Mouse (Mus musculus) intestine, postnatal 0 days (tissue): ENCODE measurements around the gene Pgbd5. TPM values are rescaled to one million over a fixed set of nuclear protein-coding genes. Genes with fewer than 3 reads are reported as not detected.

ENCODE experiments used
- ATAC-seq: fragments of 200-750 bp; cut with Nextera tagmentation; 2 replicates; pipeline ENCODE4 v1.8.0; 2017; ENCODE audit warnings: mild to moderate bottlenecking, moderate TSS enrichment, moderate library complexity
- H3K27ac ChIP-seq: fragments of 300-500 bp; sonication (generic); 2 replicates; pipeline ENCODE4 v1.5.1; 2014; ENCODE audit warnings: mild to moderate bottlenecking, low read depth, low read length, moderate library complexity
- H3K27me3 ChIP-seq: fragments of 300-500 bp; sonication (generic); replicated peaks from 2 replicates; pipeline ENCODE4 v1.6.1; 2014; ENCODE audit warnings: low read length, mixed read lengths; ENCODE audit not compliant: control insufficient read depth, insufficient read depth
- H3K36me3 ChIP-seq: fragments of 300-500 bp; sonication (generic); 2 replicates; pipeline ENCODE4 v1.6.1; 2014; ENCODE audit warnings: mild to moderate bottlenecking, moderate library complexity; ENCODE audit not compliant: control insufficient read depth, insufficient read depth
- H3K4me1 ChIP-seq: fragments of 300-500 bp; sonication (generic); replicated peaks from 2 replicates; pipeline ENCODE4 v1.6.1; 2014; ENCODE audit warnings: antibody characterized with exemption, low read length, mixed read lengths; ENCODE audit not compliant: control insufficient read depth, insufficient read depth
- H3K4me2 ChIP-seq: fragments of 300-500 bp; sonication (generic); replicated peaks from 2 replicates; pipeline ENCODE4 v1.6.1; 2014; ENCODE audit warnings: low read depth, mild to moderate bottlenecking, moderate library complexity
- H3K4me3 ChIP-seq: fragments of 300-500 bp; sonication (generic); 2 replicates; pipeline ENCODE4 v1.5.1; 2014; ENCODE audit warnings: low read depth, low read length
- H3K9ac ChIP-seq: fragments of 300-500 bp; sonication (generic); 2 replicates; pipeline ENCODE4 v1.6.1; 2014; ENCODE audit warnings: mild to moderate bottlenecking, low read depth, low read length
- H3K9me3 ChIP-seq: fragments of 300-500 bp; sonication (generic); 2 replicates; pipeline ENCODE4 v1.6.1; 2016; ENCODE audit warnings: mixed run types; ENCODE audit not compliant: control insufficient read depth
- CTCF ChIP-seq: sonication (generic); IDR thresholded peaks from 2 replicates; pipeline ENCODE4 v1.5.1; 2016; ENCODE audit warnings: low read depth, mild to moderate bottlenecking, control low read depth, antibody characterized with exemption, moderate library complexity
- WGBS: fragments of 180-500 bp; shearing (Covaris S2); extraction: QIAGEN DNeasy Blood & Tissue Kit; methylation state at CpG from one replicate; pipeline ENCODE4 v1.1.7; 2014; 5-methylcytosine and 5-hydroxymethylcytosine counted together
- polyA plus RNA-seq: library from polyadenylated mRNA; unstranded; fragments of >200 nt; fragmentation: Nextera tagmentation; extraction: Ambion mirVana; gene quantifications from 2 replicates; pipeline ENCODE4 v1.2.1, GENCODE M21; 2015

The Pgbd5 gene
- polyA plus RNA-seq, 1 experiment from 2014 or later: 1.9 TPM

- no peaks in the 10 kb centered on the region for H3K4me1 ChIP-seq
- 95% methylated on average over 5 of the region's 5 CpGs for WGBS
- no peak for ATAC-seq
- H3K27ac ChIP-seq: no peak overlapping the region
- no peaks in the 10 kb centered on the region for H3K9me3 ChIP-seq
- no peak for TF ChIP-seq CTCF
- H3K9ac ChIP-seq: no peak overlapping the region
- H3K4me2 ChIP-seq: no peak overlapping the region
- no peak overlapping the region for H3K4me3 ChIP-seq
- H3K36me3 ChIP-seq: no peaks in the 10 kb centered on the region
- no peaks in the 10 kb centered on the region for H3K27me3 ChIP-seq
Measured at GRCm38 (mm10) chr8:124418927-124419326, 20.5 kb downstream of the Pgbd5 start.

GRCm38 (mm10) chr8:124418185-124418584, 21.3 kb downstream of the Pgbd5 start:
- Histone ChIP-seq H3K4me1 (no peaks in the 10 kb centered on the region), H3K9ac (no peak overlapping the region), H3K36me3 (no peaks in the 10 kb centered on the region), H3K27ac (no peak overlapping the region), H3K9me3 (no peaks in the 10 kb centered on the region), H3K4me3 (no peak overlapping the region), H3K4me2 (no peak overlapping the region), H3K27me3 (no peaks in the 10 kb centered on the region)
- TF ChIP-seq CTCF: no peak
- ATAC-seq: no peak
- 80% methylated on average over 6 of the region's 6 CpGs for WGBS

GRCm38 (mm10) chr8:124416646-124417045, 22.8 kb downstream of the Pgbd5 start:
- Histone ChIP-seq H3K4me3 (no peak overlapping the region), H3K36me3 (no peaks in the 10 kb centered on the region), H3K4me1 (no peaks in the 10 kb centered on the region), H3K27me3 (no peaks in the 10 kb centered on the region), H3K9ac (no peak overlapping the region), H3K4me2 (no peak overlapping the region), H3K9me3 (no peaks in the 10 kb centered on the region), H3K27ac (no peak overlapping the region)
- no peak for TF ChIP-seq CTCF
- WGBS: 44% methylated on average over 7 of the region's 7 CpGs
- ATAC-seq: no peak

- Histone ChIP-seq H3K36me3 (no peaks in the 10 kb centered on the region), H3K9me3 (no peaks in the 10 kb centered on the region), H3K4me1 (no peaks in the 10 kb centered on the region), H3K9ac (no peak overlapping the region), H3K27ac (no peak overlapping the region), H3K4me2 (no peak overlapping the region), H3K27me3 (no peaks in the 10 kb centered on the region), H3K4me3 (no peak overlapping the region)
- ATAC-seq: no peak
- WGBS: 74% methylated on average over 3 of the region's 3 CpGs
- no peak for TF ChIP-seq CTCF
Measured at GRCm38 (mm10) chr8:124415789-124416188, 23.7 kb downstream of the Pgbd5 start.

- Histone ChIP-seq H3K9ac (no peak overlapping the region), H3K4me1 (no peaks in the 10 kb centered on the region), H3K4me3 (no peak overlapping the region), H3K36me3 (no peaks in the 10 kb centered on the region), H3K9me3 (no peaks in the 10 kb centered on the region), H3K4me2 (no peak overlapping the region), H3K27me3 (no peaks in the 10 kb centered on the region), H3K27ac (no peak overlapping the region)
- TF ChIP-seq CTCF: no peak
- no peak for ATAC-seq
- WGBS: 84% methylated on average over 8 of the region's 8 CpGs
Measured at GRCm38 (mm10) chr8:124415002-124415401, 24.5 kb downstream of the Pgbd5 start.

- H3K4me2 ChIP-seq: no peak overlapping the region
- WGBS: 76% methylated on average over 11 of the region's 11 CpGs
- H3K9ac ChIP-seq: no peak overlapping the region
- ATAC-seq: no peak
- no peak overlapping the region for H3K27ac ChIP-seq
- no peaks in the 10 kb centered on the region for H3K4me1 ChIP-seq
- no peak for TF ChIP-seq CTCF
- H3K36me3 ChIP-seq: no peaks in the 10 kb centered on the region
- H3K9me3 ChIP-seq: no peaks in the 10 kb centered on the region
- no peaks in the 10 kb centered on the region for H3K27me3 ChIP-seq
- no peak overlapping the region for H3K4me3 ChIP-seq
Measured at GRCm38 (mm10) chr8:124413244-124413965, 26.1 kb downstream of the Pgbd5 start.
